Mouse (Mus musculus) midbrain, postnatal 0 days (tissue): ENCODE measurements around the gene Olfr649. TPM values are rescaled to one million over a fixed set of nuclear protein-coding genes. Genes with fewer than 3 reads are reported as not detected.

Source experiments
- ATAC-seq: fragments of 200-750 bp; cut with Nextera tagmentation; 2 replicates; pipeline ENCODE4 v1.8.0; 2017; ENCODE audit warnings: moderate number of reproducible peaks, mild to moderate bottlenecking, moderate TSS enrichment, moderate library complexity; ENCODE audit not compliant: low FRiP score
- DNase-seq: peaks from one replicate; pipeline ENCODE4 v3.0.0-alpha.2; 2015; ENCODE audit warnings: low spot score
- H3K27ac ChIP-seq: fragments of 300-500 bp; sonication (generic); 2 replicates; pipeline ENCODE4 v1.5.1; 2014; ENCODE audit warnings: low read depth, mild to moderate bottlenecking, low read length, mixed read lengths
- H3K27me3 ChIP-seq: fragments of 300-500 bp; sonication (generic); 2 replicates; pipeline ENCODE4 v1.6.1; 2014; ENCODE audit warnings: low read length, control low read depth, mixed read lengths; ENCODE audit not compliant: insufficient read depth
- H3K36me3 ChIP-seq: fragments of 300-500 bp; sonication (generic); 2 replicates; pipeline ENCODE4 v1.6.1; 2014; ENCODE audit warnings: low read length, control low read depth, mixed read lengths; ENCODE audit not compliant: insufficient read depth
- H3K4me1 ChIP-seq: fragments of 300-500 bp; sonication (generic); 2 replicates; pipeline ENCODE4 v1.6.1; 2014; ENCODE audit warnings: mild to moderate bottlenecking, control low read depth, antibody characterized with exemption, low read length, mixed read lengths; ENCODE audit not compliant: insufficient read depth
- H3K4me2 ChIP-seq: fragments of 300-500 bp; sonication (generic); 2 replicates; pipeline ENCODE4 v1.6.1; 2014; ENCODE audit warnings: low read depth, mild to moderate bottlenecking, low read length, mixed read lengths; ENCODE audit not compliant: poor library complexity, severe bottlenecking
- H3K4me3 ChIP-seq: fragments of 300-500 bp; sonication (generic); 2 replicates; pipeline ENCODE4 v1.5.1; 2014; ENCODE audit warnings: low read depth, mild to moderate bottlenecking, low read length, moderate library complexity
- H3K9ac ChIP-seq: fragments of 300-500 bp; sonication (generic); replicated peaks from 2 replicates; pipeline ENCODE4 v1.6.1; 2014; ENCODE audit warnings: mild to moderate bottlenecking, low read length, moderate library complexity, mixed read lengths; ENCODE audit not compliant: poor library complexity, severe bottlenecking
- H3K9me3 ChIP-seq: fragments of 300-500 bp; sonication (generic); 2 replicates; pipeline ENCODE4 v1.6.1; 2016; ENCODE audit warnings: low read length, control low read depth
- CTCF ChIP-seq: IDR thresholded peaks from 2 replicates; pipeline ENCODE4 v1.5.1; 2016; ENCODE audit warnings: antibody characterized with exemption, mild to moderate bottlenecking
- WGBS: fragments of 180-500 bp; shearing (Covaris S2); extraction: QIAGEN DNeasy Blood & Tissue Kit; methylation state at CpG from one replicate; pipeline ENCODE4 v1.1.7; 2014; 5-methylcytosine and 5-hydroxymethylcytosine counted together
- polyA plus RNA-seq: library from polyadenylated mRNA; unstranded; fragments of >200 nt; fragmentation: Nextera tagmentation; extraction: Ambion mirVana; gene quantifications from 2 replicates; pipeline ENCODE4 v1.2.1, GENCODE M21; 2015
- total RNA-seq: library from RNA; depleted of rRNA; stranded (reverse); fragments of >200 nt; gene quantifications from 2 replicates; pipeline ENCODE4 v1.2.3, GENCODE M21; 2014

Olfr649 gene
- total and polyA plus RNA-seq, 2 experiments from 2014 or later = not detected

DNA sequence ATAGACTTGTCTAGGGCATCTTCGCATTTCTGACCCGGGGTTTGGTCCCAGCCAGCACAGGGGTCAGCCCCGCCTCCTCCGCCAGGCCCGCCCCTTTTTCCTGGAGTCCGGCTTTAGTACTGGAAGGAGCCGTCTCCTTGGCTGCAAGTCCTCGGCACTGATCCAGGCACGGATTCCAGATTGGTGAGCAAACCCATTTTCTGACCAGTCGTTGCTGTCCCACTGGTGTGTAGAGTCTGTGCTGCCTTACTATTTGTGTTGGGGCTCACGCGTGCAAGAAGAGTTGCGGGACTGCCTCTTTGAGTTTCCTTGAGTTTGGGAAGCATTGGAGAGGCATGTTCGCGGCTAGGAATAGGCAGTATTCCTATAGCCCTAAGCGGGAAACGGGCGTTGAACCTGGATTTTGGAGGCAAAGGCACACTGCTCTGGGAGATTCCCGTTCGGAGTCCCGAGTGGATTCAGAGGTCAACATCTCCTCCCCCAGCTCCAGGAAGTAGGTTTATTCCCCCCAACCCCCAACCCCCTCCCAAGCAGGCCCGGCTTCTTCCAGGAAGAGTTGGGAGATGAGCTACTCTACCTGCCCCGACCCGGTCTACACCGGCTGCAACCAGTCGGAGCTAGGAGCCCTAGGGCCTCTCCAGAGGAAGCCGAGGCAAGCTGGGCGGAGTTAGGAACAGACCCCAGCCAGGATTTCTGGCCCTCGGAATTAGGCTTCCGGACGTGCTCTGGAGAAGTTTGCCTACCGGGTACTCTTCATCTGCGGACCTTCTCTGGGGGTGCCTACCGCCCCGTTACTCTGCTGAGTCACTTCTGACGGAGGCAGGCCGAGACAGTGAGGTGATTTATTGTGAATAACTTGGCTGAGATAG lies 23.1 kb upstream of the Olfr649 start, which contains the start of gene Trim6:
Trim6 (plus strand) TSS at position 93 of the 869 bp plus-strand sequence.
- H3K4me3 ChIP-seq = peak within 1 kb of the TSS; percentile 26
- no peaks in the 10 kb centered on the region for H3K36me3 ChIP-seq
- DNase-seq = peak; percentile 24
- ATAC-seq = no peak
- H3K4me2 ChIP-seq = peak within 1 kb of the TSS; percentile 46
- no peak within 1 kb of the TSS for H3K9ac ChIP-seq
- H3K27ac ChIP-seq = no peak within 1 kb of the TSS
- no peaks in the 10 kb centered on the region for H3K4me1 ChIP-seq
- H3K9me3 ChIP-seq = no peaks in the 10 kb centered on the region
- TF ChIP-seq CTCF = no peak
- WGBS = 5% methylated on average over 37 of the region's 37 CpGs
- H3K27me3 ChIP-seq = peaks cover 7% of the 10 kb centered on the region; the same call in 1 of the 2 replicates

DNA sequence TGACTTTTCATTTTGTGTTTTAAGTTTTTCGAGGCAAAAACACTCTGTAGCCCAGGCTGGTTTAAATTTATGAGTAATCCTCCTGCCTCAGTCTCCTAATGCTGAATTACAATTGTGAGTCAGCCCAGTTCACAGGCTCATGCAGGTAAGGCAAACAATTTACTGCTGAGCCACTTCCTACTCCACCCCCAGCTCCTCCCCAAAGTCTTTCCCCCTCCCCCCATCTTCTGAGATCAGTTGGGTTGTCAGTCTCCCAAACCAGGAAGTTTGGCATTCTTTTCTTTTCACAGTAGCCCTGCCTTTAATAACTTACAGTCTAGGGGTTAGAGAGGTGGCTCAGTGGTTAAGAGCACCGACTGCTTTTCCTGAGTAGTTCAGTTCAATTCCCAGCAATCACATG lies 22.1 kb upstream of the Olfr649 start:
- DNase-seq (no peak), ATAC-seq (no peak)
- 83% methylated on average over 2 of the region's 2 CpGs for WGBS
- H3K9ac ChIP-seq = no peak overlapping the region
- H3K27ac ChIP-seq = no peak overlapping the region
- H3K4me1 ChIP-seq = no peaks in the 10 kb centered on the region
- no peak for TF ChIP-seq CTCF
- peaks cover 7% of the 10 kb centered on the region; the same call in 1 of the 2 replicates for H3K27me3 ChIP-seq
- no peaks in the 10 kb centered on the region for H3K9me3 ChIP-seq
- no peak overlapping the region for H3K4me3 ChIP-seq
- H3K36me3 ChIP-seq = no peaks in the 10 kb centered on the region
- H3K4me2 ChIP-seq = no peak overlapping the region

DNA sequence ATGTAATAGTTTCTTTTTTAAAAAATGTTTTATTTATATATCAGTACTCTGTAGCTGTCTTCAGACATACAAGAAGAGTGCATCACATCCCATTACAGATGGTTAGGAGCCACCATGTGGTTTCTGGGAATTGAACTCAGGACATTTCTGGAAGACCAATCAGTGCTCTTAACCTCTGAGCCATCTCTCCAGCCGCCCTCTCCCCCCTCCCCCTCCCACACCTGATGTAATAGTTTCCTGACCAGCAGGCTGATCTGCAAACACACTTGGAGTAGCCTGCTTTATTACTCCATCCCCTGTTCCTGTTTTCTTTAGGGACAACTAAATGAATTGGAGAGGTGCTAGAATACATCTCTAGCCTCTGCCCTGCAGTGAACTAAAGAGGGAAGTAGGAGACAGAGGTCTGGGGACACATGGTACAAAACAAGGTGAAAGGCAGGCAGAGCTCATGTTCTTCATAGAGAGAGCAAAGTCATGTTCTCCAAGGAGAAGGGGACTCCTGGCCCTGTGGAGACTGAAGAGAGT lies 20.3 kb upstream of the Olfr649 start:
- H3K27ac ChIP-seq = no peak overlapping the region
- DNase-seq = no peak
- H3K4me2 ChIP-seq = no peak overlapping the region
- H3K4me1 ChIP-seq = no peaks in the 10 kb centered on the region
- no peaks in the 10 kb centered on the region for H3K36me3 ChIP-seq
- WGBS = 83% methylated on average over 1 of the region's 1 CpGs
- H3K4me3 ChIP-seq = no peak overlapping the region
- H3K9ac ChIP-seq = no peak overlapping the region
- no peaks in the 10 kb centered on the region for H3K9me3 ChIP-seq
- no peak for TF ChIP-seq CTCF
- no peak for ATAC-seq
- H3K27me3 ChIP-seq = peaks cover 7% of the 10 kb centered on the region; the same call in 1 of the 2 replicates

DNA sequence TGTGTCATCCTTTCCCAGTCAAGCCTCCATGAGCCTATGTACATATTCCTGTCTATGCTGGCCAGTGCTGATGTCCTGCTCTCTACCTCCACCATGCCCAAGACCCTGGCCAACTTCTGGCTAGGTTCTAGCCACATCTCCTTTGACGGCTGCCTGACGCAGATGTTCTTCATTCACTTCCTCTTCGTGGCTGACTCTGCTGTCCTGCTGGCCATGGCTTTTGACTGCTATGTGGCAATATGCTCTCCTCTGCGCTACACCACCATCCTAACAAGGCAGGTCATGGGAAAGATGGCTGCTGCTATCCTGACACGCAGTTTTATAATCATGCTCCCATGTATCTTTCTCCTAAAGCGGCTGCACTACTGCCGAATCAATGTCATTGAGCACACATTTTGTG lies 10.4 kb upstream of the Olfr649 start:
- Histone ChIP-seq H3K9ac (no peak overlapping the region), H3K4me1 (no peaks in the 10 kb centered on the region), H3K9me3 (no peaks in the 10 kb centered on the region), H3K27ac (no peak overlapping the region), H3K36me3 (no peaks in the 10 kb centered on the region), H3K4me3 (no peak overlapping the region), H3K27me3 (no peaks in the 10 kb centered on the region), H3K4me2 (no peak overlapping the region)
- ATAC-seq (no peak), DNase-seq (no peak)
- TF ChIP-seq CTCF = no peak
- WGBS = 96% methylated on average over 7 of the region's 7 CpGs

DNA sequence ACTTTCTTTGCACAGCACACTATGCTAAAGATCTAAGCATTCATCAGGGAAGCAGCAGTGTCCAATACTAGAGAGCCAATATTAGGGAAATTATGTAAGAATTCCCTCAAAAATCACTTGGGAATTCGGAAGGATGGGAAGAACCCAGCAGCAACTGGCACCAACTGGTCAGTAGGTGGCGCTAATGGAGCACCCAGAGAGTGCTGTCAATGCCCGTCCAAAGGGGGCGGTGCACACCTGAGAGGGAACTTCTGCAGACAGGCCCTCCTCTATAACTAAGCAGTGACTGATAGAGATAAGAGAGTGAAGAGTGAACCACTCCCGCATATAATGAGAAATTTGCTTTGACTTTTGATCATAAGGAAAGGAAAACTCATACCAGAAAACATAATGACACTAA lies 4.0 kb upstream of the Olfr649 start:
- Histone ChIP-seq H3K36me3 (no peaks in the 10 kb centered on the region), H3K4me1 (no peaks in the 10 kb centered on the region), H3K9ac (no peak overlapping the region), H3K27ac (no peak overlapping the region), H3K4me2 (no peak overlapping the region), H3K27me3 (no peaks in the 10 kb centered on the region), H3K4me3 (no peak overlapping the region), H3K9me3 (no peaks in the 10 kb centered on the region)
- ATAC-seq = no peak
- peak; percentile 54 for DNase-seq
- WGBS = 3% methylated on average over 5 of the region's 5 CpGs
- peak; percentile 80 for TF ChIP-seq CTCF

DNA sequence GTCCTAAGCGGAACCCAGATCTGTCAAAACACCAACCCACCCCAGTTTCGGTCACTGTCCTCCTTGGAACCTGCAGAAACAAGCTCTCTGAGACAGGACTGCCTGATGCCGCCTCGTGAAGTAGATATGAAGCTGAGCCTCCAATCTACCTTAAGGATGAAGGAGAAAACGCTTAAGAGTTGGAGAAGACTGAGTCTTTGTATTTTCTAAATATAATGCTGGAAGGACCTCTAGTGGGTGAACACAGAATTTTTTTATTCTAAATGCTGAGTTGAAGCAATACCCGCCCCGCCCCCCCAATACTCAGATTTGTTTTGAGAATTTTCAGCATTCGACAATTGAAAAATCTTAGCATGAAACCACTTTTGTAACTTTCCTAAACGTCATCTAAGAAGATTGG lies 4.5 kb downstream of the Olfr649 start:
- no peaks in the 10 kb centered on the region for H3K27me3 ChIP-seq
- WGBS = 63% methylated on average over 9 of the region's 9 CpGs
- no peak overlapping the region for H3K9ac ChIP-seq
- no peaks in the 10 kb centered on the region for H3K9me3 ChIP-seq
- no peak overlapping the region for H3K4me3 ChIP-seq
- DNase-seq (peak; percentile 9), ATAC-seq (no peak)
- H3K4me2 ChIP-seq = no peak overlapping the region
- no peaks in the 10 kb centered on the region for H3K36me3 ChIP-seq
- H3K27ac ChIP-seq = no peak overlapping the region
- TF ChIP-seq CTCF = peak; percentile 24; the same call in 1 of the 2 replicates
- no peaks in the 10 kb centered on the region for H3K4me1 ChIP-seq
